Mouse (Mus musculus) right cerebral cortex, adult 18-20 months (tissue): ENCODE measurements around the gene Galp.
"Not testable (repeated sequence)": the region's sequence is repeated elsewhere in the genome, so short reads cannot be mapped to it uniquely, and the experiment has no call there.

Experiments used
- DNase-seq: peaks from one replicate; pipeline ENCODE4 v3.0.0; 2022; ENCODE audit warnings: mixed read lengths

Gene Galp

DNA sequence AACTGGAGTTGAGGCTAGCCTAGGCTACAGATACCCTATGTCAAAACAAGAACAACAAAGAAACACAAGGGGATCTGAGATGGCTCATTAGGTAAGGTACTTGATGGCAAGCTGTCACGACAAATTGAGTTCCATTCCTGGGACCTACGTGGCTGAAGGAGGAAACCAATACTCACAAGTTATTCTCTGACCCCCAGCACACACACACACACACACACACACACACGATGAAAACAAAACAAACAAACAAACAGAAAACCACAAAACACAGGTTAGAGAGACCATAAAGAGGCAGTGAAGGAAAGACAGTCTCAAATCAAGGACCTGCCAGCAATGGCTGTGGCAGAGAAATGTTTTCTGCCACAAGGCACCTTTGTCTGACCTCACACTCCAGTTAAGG is at the start of gene Galp:
Galp (plus strand) TSS at position 301 of the 400 bp plus-strand sequence.
- no peak for DNase-seq

DNA sequence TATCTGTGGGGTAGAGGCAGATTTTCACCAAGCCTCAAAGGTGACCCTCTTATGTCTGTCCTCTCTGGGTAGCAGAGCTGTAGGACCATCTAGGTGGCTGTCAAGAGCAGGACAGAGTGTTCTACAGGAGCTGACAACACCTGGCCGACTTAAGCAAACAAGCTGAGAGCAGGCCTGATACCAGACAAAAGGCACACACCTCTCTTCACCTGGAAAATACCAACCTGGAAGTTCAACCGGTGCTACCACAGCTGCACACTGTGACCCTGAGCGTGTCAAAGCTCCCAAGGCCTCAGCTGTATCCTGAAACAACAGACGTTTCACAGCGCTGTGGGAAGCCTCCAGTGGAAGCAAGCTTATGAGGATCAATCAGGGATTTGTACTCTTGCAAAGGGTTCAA is 49.2 kb upstream of the Galp start:
- DNase-seq, result no peak

- no peak for DNase-seq
Measured at GRCm38 (mm10) chr7:6151266-6151665, 45.6 kb upstream of the Galp start.

GRCm38 (mm10) chr7:6152036-6152435 is 44.9 kb upstream of the Galp start:
- no peak for DNase-seq

GRCm38 (mm10) chr7:6153131-6153530 is 43.8 kb upstream of the Galp start:
- DNase-seq, result no peak

GRCm38 (mm10) chr7:6154164-6154563 is 42.7 kb upstream of the Galp start:
- no peak for DNase-seq

DNA sequence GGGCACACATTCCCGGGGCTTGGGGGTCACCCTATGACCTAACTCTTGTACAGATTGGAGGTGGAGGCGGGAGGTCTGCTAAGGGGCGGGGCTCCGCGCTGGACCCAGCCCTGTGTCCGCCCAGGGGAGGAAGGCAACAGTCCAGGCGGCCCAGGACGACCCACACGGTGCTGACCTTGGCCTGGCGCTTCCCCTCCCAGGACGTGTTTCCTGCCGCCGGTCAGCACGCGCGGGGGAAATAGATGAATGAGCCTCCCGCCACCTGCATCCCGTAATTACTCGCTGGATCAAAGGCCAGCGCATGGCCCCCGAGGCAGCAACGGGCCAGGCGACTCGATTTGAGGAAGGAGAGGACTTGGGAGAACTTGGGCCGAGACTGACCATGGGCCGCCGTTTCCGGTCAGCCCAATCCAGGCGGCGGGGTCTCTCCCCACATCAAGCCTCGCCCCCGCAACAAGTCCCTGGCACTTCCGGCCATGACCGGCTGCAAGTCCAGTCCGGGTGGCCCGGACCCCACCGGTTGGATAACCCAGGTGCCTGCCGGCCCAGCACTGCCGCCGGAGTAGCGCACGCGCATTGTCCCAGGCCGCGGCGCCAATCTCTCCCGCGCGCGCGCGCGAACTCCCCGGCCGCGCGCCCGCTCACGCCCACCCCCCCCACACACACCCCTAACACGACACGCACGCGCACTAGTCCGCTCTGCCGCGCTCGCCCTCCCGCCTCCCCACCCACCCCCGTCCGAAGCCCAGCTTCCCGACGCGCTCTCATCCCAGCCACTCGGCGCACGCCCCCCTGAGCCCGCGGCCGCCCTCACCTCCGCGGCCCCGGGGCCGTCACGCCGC is 41.6 kb upstream of the Galp start:
- DNase-seq, result peak; percentile 84

GRCm38 (mm10) chr7:6155901-6156411 is 40.9 kb upstream of the Galp start, which contains the start of gene Zfp787:
Zfp787 (minus strand) TSS chr7:6155997.
- peak; percentile 97 for DNase-seq

DNA sequence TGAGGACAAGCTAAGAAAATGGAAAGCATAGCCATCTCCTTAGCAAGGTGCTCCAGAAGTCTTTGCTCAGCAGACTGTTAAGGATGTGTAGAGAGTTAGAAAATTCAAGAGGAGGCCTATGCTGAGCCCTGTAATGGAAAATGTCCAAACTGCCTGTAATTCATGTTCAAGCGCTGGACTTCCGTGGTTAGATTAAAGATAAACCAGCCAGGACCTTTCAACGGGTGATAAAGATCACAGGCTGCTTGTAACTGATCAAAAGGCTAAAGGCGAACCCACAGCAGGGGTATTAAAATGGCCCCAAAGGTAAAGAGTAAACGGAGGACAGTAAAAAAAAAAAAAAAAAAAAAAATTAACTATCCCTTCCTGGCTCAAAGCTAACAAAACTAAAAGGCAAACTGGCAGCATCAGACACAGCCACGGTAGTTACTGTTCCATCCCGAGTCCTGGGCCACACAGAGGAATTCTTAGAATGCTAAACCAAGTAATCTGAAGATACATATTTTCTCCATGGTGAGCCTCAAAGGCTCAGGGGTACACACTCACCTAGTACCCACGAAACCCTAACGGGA is 39.9 kb upstream of the Galp start:
- no peak for DNase-seq

GRCm38 (mm10) chr7:6157479-6157878 is 39.4 kb upstream of the Galp start:
- DNase-seq, result no peak

DNA sequence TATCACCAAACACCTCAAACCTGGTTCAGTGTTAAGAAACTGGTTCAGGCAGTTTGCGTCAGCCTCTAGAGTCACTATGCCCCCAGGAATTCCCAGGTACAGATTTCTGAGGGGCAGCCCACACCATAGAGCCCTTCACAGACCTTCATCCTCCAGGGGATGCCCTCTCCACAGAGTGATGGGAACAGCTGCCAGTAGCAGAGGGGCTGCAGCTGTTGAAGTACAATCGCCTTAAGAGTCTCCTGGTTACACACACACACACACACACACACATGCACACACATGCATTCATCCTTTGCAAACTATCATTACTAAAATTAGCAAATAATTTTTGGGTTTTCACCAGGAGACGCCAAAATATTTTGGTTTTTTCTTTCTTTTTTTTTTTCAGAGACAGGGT is 37.3 kb upstream of the Galp start:
- DNase-seq, result no peak

DNA sequence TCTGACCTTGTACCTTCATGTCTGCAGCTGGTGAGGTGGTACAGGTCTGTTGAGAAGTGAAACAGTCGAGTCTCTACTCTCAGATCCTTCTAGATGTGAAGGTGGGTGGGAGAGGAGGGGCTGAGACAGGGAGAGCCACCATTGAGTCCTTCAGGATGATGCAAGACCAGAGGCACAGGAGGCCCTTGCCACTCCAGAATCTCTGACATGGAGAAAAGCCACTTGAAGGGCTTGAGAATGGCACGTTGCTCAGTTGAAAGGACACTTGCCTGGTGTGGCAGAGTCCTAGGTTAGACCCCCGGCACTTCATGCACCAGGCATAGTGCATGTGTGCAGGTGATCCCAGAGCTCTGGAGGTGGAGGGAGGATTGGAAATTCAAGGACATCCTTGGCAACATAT is 35.3 kb upstream of the Galp start:
- DNase-seq, result no peak

DNA sequence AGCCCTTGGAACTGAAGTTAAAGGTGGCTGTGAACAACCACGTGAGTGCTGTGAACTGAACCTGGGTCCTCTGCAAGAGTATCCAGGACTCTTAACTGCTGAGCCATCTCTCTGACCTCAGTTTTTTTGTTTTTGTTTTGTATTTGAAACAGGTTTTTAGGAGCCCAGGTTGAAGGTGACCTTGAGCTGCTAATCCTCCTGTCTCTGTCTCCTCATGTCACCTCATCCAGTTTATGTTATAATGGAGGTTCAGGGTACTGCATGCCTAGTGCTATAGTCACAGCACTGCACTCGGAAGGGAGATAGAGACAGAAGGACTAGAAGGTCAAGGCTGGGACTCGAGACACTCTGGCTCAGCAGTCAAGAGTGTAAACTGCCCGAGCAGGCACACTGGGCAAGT is 34.7 kb upstream of the Galp start:
- no peak for DNase-seq

- no peak for DNase-seq
Measured at GRCm38 (mm10) chr7:6164671-6165070, 32.2 kb upstream of the Galp start.

DNA sequence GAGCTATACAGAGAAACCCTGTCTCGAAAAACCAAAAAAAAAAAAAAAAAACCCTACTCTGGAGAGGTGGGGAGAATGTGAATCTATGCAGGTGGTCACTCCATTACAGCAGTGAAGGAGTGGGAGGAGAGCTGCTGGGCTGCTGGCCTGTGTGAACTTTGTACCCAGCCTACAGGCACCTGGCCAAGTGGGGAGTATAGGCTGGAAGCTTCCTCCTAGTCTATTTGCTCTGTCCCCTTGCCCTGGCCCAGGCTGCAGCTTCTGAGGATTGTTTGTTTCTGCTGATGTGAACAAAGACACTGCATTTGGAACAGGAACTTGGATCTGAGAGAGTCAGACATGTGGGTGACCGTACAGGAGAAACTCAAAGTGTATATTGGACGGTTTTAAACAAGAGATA is 27.5 kb upstream of the Galp start:
- no peak for DNase-seq

GRCm38 (mm10) chr7:6170391-6170790 is 26.5 kb upstream of the Galp start:
- DNase-seq, result no peak

GRCm38 (mm10) chr7:6170871-6171270 is 26.0 kb upstream of the Galp start:
- DNase-seq, result no peak

GRCm38 (mm10) chr7:6171444-6172005 is 25.4 kb upstream of the Galp start:
- DNase-seq, result peak; percentile 66

GRCm38 (mm10) chr7:6172006-6172649 is 24.8 kb upstream of the Galp start, which contains the start of gene Zfp444:
Zfp444 (plus strand) TSS chr7:6172226.
- DNase-seq, result peak; percentile 99

DNA sequence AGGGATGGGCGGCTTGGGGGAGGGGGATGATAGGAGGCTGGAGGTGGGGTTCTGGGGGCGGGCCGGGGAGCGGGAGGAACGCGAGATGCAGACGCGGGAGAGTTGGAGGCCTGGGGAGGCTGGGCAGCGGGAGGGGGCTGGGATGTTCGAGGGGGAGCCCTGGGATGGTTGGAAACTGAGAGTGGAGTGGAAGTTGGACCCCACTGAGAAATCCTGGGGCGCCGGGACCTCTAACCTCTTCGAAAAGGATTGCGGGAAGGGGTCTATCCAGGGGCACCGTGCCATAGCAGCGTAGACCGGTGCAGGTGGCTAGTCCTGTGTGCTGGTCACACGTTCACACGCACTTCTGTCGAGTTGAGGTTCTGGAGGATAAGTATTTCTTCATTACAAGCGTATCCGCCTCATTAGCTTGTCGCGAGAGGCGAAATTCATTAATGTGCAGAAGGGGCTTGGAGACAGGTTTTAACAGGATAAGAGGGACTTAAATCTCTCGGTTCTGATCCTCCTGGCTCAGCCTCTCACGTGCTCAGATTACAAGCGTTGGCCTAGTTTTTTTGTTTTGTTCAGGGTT is 24.1 kb upstream of the Galp start:
- DNase-seq, result no peak

GRCm38 (mm10) chr7:6173872-6174271 is 23.0 kb upstream of the Galp start:
- DNase-seq, result no peak

DNA sequence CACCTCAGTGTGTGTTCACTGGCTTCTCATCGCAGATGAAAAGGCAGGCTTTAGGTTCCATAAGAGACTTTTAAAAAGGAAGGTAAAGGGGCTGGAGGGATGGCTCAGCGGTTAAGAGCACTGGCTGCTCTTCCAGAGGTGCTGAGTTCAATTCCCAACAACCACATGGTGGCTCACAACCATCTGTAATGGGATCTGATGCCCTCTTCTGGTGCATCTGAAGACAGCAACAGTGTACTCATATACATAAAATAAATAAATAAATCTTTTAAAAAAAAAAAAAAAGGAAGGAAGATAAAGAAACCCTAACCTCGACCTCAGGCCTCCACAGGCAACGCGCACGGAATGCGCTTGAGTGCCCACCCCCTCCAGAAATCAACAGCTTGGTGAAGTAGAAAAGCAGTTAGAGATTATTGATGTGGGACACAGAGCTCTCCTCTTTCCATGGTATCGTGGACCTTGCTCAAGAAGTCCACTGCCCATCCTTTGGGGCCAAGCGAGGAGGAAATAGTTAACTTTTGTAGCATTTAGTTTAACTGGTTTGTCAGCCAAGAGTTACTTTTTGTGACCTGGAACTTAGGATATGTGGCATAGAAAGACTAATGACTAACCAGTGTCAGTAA is 22.4 kb upstream of the Galp start:
- not testable (repeated sequence) for DNase-seq

- no peak for DNase-seq
Measured at GRCm38 (mm10) chr7:6179013-6179412, 17.9 kb upstream of the Galp start.
